Mouse (Mus musculus) ES-E14 (cell line): ENCODE measurements around the gene 2310022A10Rik. TPM values are rescaled to one million over a fixed set of nuclear protein-coding genes. Genes with fewer than 3 reads are reported as not detected.

ENCODE experiments used
- DNase-seq: peaks from one replicate; pipeline ENCODE4 v3.0.0-alpha.2; 2013; ENCODE audit warnings: low read depth, low spot score
- H3K27ac ChIP-seq: 2 replicates; pipeline ENCODE4 v1.5.1; 2012; ENCODE audit warnings: low read depth, mild to moderate bottlenecking, low read length, moderate library complexity, mixed read lengths; ENCODE audit not compliant: poor library complexity, insufficient read depth, severe bottlenecking
- H3K36me3 ChIP-seq: 2 replicates; pipeline ENCODE4 v1.6.1; 2012; ENCODE audit warnings: mild to moderate bottlenecking, low read length, moderate library complexity, mixed read lengths; ENCODE audit not compliant: control insufficient read depth, poor library complexity, insufficient read depth, severe bottlenecking
- H3K4me1 ChIP-seq, 2 experiments: fragments of 150-350 bp in 1 of 2; sonication (generic) in 1 of 2; 2 replicates each; pipeline ENCODE4 v1.6.1; 2012; ENCODE audit warnings: low read length in 2 of 2, mild to moderate bottlenecking in 1 of 2, mixed read lengths in 1 of 2; ENCODE audit not compliant: control insufficient read depth in 2 of 2, insufficient read depth in 2 of 2, poor library complexity in 1 of 2
- H3K4me3 ChIP-seq, 2 experiments: fragments of 150-350 bp in 1 of 2; sonication (generic) in 1 of 2; 2 replicates each; pipeline ENCODE4 v1.5.1; 2012; ENCODE audit warnings: low read length in 2 of 2, low read depth in 1 of 2, mild to moderate bottlenecking in 1 of 2, mixed read lengths in 1 of 2; ENCODE audit not compliant: insufficient read depth in 1 of 2, poor library complexity in 1 of 2, severe bottlenecking in 1 of 2
- H3K9ac ChIP-seq: 2 replicates; pipeline ENCODE4 v1.6.1; 2012; ENCODE audit warnings: low read depth, mild to moderate bottlenecking, low read length, mixed read lengths; ENCODE audit not compliant: poor library complexity, insufficient read depth, severe bottlenecking
- H3K9me3 ChIP-seq: fragments of 150-350 bp; sonication (generic); 2 replicates; pipeline ENCODE4 v1.6.1; 2012; ENCODE audit warnings: low read depth, mild to moderate bottlenecking, low read length; ENCODE audit not compliant: control insufficient read depth, insufficient read depth
- CHD2 ChIP-seq: IDR thresholded peaks from 2 replicates; pipeline ENCODE4 v1.6.1; 2014; ENCODE audit warnings: mild to moderate bottlenecking, low read depth, low read length, inconsistent platforms
- HCFC1 ChIP-seq: IDR thresholded peaks from 2 replicates; pipeline ENCODE4 v1.6.1; 2012; ENCODE audit warnings: low read length, inconsistent platforms, borderline replicate concordance; ENCODE audit not compliant: insufficient read depth
- MAFK ChIP-seq: IDR thresholded peaks from 2 replicates; pipeline ENCODE4 v1.6.1; 2014; ENCODE audit warnings: mild to moderate bottlenecking, low read depth, low read length, inconsistent platforms; ENCODE audit not compliant: insufficient read depth
- ZC3H11A ChIP-seq: IDR thresholded peaks from 2 replicates; pipeline ENCODE4 v1.6.1; 2012; ENCODE audit warnings: low read depth, mild to moderate bottlenecking, inconsistent platforms, low read length, borderline replicate concordance
- ZNF384 ChIP-seq: IDR thresholded peaks from 2 replicates; pipeline ENCODE4 v1.6.1; 2012; ENCODE audit warnings: low read depth, low read length, inconsistent platforms
- in situ Hi-C, 2 experiments: fragments of 600-800 bp; cut with MboI; formaldehyde crosslinking; loops; one replicate each; pipeline ENCODE4 v1.15.1; 2025; ENCODE audit warnings: low sequenced_read_pairs in 2 of 2, inconsistent platforms in 1 of 2; ENCODE audit not compliant: unreplicated experiment in 2 of 2
- total RNA-seq: library from RNA; depleted of rRNA; stranded (reverse); fragments of 300-350 nt; gene quantifications from 2 replicates; pipeline ENCODE4 v1.2.3, GENCODE M21; 2012

2310022A10Rik gene
- total RNA-seq, 1 experiment: 15.9 TPM

DNA sequence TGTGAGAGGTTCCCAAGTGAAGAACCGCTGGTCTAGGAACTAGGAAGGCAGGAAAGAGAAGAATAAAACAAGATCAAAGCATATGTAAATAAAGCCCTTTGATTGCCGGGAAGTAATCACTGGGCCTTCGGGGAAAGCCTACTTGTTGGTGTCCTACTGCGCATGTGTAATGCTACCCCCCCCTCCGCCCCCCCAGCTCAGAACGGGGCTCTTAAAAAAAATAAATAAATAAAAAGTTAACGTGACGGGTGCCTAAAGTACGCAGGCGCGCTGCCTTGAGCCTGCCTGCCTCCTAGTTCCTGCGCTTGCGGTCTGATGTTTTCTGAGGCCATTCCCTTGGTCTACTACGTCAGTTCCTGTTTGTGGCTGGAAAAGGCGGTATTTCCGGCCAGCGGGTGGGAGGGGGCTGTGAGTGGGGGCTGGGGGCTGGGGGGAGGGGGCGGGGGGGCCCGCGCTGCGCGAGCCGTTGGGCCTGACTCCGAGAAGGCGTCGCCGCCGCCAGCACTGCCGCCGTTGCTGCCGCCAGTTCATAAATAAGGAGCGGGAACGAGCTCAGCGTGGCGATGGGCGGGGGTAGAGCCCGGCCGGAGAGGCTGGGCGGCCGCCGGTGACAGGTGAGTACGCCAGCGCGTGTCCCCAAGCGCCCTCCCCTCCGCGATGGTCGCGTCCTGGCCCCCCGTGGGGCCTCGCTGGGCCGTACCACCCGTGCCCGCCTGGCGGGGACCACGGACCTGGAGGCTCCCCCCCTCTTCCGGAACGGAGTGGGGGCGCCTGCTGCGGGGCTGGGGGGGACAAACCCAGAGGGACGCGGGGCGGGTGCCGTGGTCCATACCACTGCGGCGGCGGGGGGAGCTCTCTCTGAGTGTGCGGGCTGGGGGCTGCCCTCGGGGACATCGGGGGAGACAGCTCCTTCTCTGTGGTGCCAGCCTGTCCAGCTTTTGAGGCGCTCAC lies 38.5 kb downstream of the 2310022A10Rik start, which contains the start of gene Akt2:
TSS of gene Akt2 (plus strand) at position 287 of the 951 bp plus-strand sequence.
- peaks cover 8 to 16% of the 10 kb centered on the region in 2 experiments for H3K4me1 ChIP-seq
- peaks cover 11% of the 10 kb centered on the region; the same call in 1 of the 2 replicates for H3K36me3 ChIP-seq
- H3K9me3 ChIP-seq: no peaks in the 10 kb centered on the region
- peak within 1 kb of the TSS; percentile 99 for H3K27ac ChIP-seq
- peak within 1 kb of the TSS; percentile 78 to 94 for H3K4me3 ChIP-seq
- in situ Hi-C loops: no loop called here
- peak; percentile 86 for DNase-seq
- peak; percentile 63; the same call in 1 of the 2 replicates for TF ChIP-seq HCFC1
- no peak for TF ChIP-seq MAFK
- TF ChIP-seq ZC3H11A: no peak
- TF ChIP-seq ZNF384: peak; percentile 44; the same call in 1 of the 2 replicates
- TF ChIP-seq CHD2: no peak
- peak within 1 kb of the TSS; percentile 97 for H3K9ac ChIP-seq

- Histone ChIP-seq H3K4me3 (peak overlapping the region; percentile 78 to 94), H3K9ac (peak overlapping the region; percentile 97), H3K27ac (peak overlapping the region; percentile 99), H3K9me3 (no peaks in the 10 kb centered on the region), H3K4me1 (peaks cover 4 to 21% of the 10 kb centered on the region in 2 experiments; a peak in 3 of 4 replicates), H3K36me3 (peaks cover 11% of the 10 kb centered on the region; the same call in 1 of the 2 replicates)
- TF ChIP-seq MAFK: no peak
- no peak for TF ChIP-seq ZNF384
- no peak for TF ChIP-seq CHD2
- no peak for TF ChIP-seq HCFC1
- no peak for TF ChIP-seq ZC3H11A
- DNase-seq: no peak
- in situ Hi-C loops: no loop called here
Measured at GRCm38 (mm10) chr7:27592217-27592929, 39.3 kb downstream of the 2310022A10Rik start.

GRCm38 (mm10) chr7:27592934-27593645 lies 40.1 kb downstream of the 2310022A10Rik start:
- TF ChIP-seq CHD2 (no peak), MAFK (no peak), ZC3H11A (no peak), ZNF384 (no peak), HCFC1 (no peak)
- no peak for DNase-seq
- no peak overlapping the region; the same call in 1 of the 2 replicates for H3K27ac ChIP-seq

More at GRCm38 (mm10) chr7:27592934-27593645, 40.1 kb downstream of the 2310022A10Rik start:
- Histone ChIP-seq H3K36me3 (peaks cover 11% of the 10 kb centered on the region; the same call in 1 of the 2 replicates), H3K9ac (peak overlapping the region; percentile 97; the same call in 1 of the 2 replicates), H3K9me3 (no peaks in the 10 kb centered on the region), H3K4me3 (peak overlapping the region; percentile 78 to 94), H3K4me1 (peaks cover 0 to 21% of the 10 kb centered on the region in 2 experiments; a peak in 2 of 4 replicates)
- in situ Hi-C loops: no loop called here
